Mouse (Mus musculus) naive thymus-derived CD4-positive, alpha-beta T cell, adult 2 months (primary cell): ENCODE results near the gene Camta1.

Source experiments
- DNase-seq: peaks from one replicate; pipeline ENCODE4 v3.0.0-alpha.2; 2011; ENCODE audit warnings: low read depth

The Camta1 gene

DNA sequence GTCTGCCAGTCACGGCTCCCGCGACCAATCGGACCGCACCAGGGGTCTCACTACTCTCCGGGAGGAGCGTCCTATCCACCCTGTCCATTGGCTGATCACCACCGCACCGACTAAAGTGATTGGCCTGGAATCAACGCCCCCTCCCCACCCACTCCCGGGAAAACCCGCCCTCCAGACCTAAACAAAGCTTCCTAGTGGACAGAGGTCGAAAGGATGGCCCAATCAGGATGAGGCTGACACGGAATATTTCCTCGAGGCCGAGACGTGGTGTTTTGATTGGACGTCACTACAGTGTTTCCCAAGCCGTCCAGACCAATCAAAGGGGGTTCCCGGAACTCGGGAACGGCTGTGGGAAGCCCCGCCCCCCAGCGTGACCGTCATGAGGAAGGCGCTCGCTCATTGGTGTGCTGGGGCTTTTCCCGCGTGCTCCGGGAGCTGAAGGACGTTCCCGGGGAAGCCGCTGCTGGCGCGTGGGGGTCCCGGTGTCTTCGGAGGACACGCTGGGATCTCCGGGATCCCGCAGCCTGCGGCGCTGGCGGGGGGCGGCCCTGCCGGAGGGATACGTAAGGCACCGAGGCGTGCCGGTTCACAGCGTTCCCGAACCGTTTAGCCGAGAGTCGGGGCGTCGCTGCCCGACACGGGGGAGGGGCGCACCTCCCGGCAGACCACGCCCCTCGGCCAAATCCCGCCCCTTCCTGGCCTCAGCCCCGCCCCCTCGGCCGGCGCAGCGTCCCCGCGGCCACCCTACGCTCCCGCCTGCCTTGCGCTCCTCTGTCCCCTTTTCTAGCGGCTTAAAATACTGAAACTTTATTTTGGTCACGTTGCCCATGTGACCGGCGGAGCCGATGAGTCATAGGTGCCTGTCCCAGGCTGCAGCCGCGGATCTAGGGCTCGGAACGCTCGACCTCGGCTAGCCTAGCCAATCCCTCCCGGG lies at the start of gene Camta1:
Camta1 (minus strand) TSS at position 71 of the 934 bp plus-strand sequence.
- DNase-seq: peak; percentile 99

DNA sequence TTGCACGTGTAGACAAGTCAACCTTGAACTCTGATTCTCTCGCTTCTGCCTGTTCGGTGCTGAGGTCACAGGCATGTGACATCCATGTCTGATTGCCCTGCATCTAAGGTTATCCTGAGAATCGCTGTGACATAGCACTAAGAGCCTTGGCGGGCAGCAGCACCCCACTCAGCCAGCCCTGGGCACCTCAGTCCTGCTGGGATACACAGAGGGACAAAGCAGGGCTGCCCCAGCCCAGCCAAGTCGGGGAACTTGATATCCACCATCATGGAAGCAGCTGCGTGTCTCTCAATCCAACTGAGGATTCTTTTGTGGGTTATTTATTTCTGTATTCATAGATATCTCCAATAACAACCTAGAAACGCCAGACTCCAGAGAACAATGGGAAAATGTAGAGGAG lies 47.1 kb upstream of the Camta1 start:
- no peak for DNase-seq

DNA sequence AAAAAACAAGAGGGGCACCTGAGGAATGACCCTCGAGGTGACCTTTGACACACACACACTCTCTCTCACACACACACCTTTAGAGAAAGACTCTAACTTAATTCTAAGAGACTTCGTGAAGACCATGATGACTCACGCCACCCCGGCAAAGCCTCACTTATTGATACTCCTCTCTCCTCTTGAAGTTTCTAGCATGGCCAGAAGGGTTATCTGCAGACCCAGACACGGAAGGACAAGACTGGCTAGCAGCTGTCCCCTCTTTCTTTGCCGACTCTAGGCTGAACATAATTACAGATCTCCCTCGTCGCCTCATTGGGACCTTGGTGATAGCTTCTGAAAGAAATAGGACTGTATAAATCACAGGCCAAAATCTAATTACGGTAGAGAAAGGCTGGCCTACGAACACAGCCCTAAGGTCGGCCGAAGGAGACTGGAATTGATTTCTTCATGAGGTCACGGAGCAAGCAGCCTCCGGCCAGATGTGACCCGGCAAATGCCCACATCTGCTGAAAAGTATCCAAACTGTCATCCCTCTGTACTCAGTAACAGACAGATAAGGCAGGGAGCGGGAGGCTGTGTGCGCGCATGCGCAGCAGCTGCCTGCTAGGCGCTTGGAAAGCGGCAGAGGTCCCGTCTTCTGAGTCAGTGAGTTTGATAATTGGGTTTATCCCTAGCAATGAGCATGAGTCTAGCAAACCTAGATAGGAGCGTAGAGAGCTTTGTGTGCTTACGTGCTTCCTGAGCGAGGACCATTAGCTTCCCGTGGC lies 46.1 kb upstream of the Camta1 start:
- no peak for DNase-seq

DNA sequence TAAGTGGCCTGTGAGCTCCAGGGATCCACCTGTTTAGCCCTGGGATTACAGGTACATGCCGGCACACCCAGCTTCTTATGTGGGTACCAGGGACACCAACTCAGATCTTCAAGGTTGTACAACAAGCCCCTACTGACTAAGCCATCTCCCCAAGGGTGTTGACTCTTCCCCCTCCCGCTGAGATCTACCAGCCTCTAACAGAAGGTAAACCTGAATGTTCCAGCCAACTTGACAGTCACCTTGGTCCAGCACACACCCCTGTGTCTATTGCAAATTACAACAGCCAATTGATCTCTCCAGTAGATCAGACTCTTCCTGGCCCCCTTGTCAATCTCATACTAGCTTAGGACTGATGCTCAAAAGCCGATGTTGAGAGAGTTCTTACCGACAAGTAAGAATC lies 43.9 kb upstream of the Camta1 start:
- DNase-seq: no peak

DNA sequence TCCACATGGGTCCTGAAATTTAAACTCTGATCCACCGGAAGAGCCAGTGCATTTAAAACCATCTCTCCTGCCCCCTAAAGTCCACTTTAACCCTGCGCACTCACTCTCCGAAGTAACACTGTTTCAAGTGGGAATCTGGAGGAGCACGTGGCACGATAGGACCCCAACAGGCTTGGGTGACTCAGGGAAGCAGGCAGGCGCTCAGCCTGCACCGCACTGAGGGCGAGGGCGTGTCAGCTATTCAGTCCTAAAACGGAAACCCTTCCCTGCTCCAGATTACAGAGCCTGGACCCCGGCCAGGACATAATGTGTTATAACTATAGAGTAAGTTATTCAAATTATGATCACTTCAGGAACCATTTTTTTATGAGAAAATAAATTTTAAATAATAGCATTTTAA lies 42.4 kb upstream of the Camta1 start:
- DNase-seq: no peak

DNA sequence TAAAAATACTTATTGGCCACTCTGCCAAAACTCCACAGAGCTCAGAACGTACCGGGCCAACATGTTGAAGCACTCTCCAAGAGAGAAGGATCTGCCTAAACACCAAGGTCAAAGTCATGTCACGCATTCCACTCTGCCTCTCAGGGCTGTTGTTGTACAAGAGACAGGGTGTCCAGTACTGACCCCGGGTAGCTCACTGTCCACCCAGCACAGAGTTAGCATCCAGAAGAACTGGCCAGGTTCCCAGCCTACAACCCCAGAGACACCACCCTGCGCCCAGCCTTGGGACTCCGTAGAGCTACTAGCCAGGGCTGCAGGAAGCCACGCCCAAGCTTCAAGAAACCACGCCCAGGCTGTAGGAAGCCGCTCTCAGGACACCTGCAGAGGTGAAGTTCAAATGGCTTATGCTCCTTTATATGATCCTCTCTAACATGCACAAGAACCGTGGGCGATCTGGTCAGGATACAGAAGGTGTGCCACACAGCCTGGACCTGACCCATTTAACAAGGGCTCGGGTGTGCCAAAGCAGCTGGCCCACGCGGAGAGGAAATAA lies 41.1 kb upstream of the Camta1 start:
- DNase-seq: no peak

DNA sequence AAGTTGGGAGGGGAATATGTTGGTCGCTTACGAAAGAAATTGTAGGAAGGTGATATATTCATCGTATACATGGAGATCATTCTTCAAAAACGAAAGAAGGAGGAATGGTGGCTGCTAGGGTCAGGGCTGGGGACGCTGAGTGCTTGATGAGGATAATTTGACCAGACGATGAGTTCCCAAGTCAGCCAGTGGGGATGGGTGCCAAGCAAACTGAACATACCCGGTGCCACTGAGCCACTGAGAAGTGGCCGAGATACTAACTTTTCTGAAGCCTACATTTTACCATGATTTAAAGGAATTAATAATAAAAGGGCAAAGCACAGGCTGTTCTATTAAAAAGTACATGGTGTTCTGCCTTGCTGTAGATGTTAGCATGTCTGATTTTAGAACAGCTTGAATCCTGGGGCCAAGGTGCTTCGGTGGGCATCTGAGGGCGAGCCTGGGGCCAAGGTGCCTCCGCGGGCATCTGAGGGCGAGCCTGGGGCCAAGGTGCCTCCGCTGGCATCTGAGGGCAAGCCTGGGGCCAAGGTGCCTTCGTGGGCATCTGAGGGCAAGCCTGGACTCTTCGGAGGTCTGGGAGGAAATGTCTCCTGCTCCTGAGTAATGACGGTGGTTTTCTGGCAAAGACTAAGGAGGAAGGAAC lies 40.5 kb upstream of the Camta1 start:
- DNase-seq: no peak

DNA sequence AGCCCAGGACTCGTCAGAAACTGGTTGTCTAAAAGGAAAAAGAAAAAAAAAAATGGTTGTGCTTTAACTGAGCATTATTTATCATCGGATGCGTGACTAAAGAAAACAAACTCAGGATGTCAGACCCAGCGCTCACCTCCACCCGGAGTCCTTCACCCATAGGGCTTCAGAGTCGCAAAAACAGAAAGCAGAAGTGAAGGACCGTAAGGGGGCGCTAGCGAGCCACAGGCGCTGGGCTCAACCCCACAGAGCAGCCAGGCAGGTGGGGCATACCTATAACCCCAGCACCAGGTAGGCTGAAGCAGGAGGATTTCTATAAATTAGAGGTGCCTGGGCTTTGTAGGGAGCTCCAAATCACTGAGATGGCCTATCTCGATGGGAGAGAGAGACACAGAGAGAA lies 39.7 kb upstream of the Camta1 start:
- DNase-seq: no peak

DNA sequence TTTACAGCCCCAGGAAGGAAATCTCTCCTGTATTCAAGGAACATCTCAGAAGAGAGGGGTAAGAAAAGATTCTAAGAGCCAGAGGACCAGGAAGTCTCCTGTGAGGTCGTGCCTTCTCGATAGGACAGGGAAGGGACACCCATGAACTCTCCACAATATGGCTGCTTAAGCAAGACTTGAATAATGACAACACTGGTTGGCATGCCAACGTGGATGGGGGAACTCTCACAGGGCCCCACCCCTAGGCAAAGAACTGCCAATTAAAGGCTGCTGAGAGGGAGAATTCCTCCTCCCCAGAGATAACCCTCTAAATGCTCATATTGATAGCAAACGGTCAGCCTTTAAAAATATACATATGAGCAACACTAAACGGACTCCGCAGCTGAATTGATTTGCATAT lies 39.1 kb upstream of the Camta1 start:
- no peak for DNase-seq

DNA sequence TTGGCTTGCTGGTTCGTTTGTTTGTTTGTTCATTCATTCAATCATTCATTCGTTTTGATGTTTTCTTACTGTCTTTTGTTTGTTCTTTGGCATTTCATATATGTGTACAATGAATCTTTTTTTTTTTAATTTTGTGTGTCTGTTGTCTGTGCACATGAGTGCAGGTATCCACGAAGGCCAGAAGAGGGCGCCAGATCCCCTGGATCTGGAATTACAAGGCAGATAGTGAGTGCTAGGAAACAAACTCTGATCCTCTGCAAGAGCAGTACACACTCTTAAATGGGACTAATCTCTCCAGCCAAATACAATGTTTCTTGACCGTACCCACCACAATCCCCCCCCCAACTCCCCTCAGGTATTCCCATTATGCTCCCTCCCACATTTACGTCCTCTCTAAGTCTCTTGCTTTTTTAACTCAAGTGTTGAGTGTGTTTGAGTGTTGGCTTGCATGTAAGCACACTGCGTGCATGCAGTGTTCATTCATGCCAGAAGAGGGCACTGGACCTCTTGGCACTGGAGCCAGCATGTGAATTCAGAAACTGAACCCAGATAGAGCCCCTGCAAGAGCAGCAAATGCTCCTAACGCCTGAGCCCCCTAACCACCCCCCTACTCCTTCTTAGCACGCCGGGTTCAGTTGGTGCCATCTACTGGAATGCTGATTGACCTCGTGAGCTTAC lies 38.2 kb upstream of the Camta1 start:
- DNase-seq: peak; percentile 6

DNA sequence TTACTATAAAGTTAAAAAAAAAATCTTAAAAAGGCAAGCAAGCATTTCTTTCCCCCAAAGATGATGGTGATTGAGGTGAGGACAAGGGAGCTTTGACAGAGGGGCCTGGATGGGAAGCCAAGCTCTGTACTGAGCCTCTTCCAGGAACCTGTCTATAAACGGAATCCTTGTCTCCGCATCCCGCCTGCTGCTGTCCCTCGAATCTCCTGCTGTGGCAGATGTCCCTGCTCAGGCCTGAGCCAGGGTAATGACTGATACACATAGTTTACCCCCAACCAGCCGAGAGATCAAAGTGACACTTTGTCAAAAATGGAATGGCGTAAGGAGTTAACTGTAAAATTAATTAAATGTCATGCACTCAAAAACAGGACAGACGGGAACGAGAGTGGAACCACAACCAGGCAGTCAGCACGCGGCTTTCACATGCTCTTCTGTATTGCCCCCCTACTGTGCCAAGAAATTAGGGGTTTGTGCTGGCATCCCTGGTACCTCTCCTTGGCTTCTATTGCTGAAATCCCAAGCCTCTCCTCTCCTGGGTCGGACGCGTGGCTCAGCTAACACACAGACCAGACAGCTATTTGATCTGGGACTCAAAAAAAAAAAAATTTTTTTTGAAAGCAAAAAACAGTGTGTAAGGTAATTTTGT lies 37.0 kb upstream of the Camta1 start:
- no peak for DNase-seq

DNA sequence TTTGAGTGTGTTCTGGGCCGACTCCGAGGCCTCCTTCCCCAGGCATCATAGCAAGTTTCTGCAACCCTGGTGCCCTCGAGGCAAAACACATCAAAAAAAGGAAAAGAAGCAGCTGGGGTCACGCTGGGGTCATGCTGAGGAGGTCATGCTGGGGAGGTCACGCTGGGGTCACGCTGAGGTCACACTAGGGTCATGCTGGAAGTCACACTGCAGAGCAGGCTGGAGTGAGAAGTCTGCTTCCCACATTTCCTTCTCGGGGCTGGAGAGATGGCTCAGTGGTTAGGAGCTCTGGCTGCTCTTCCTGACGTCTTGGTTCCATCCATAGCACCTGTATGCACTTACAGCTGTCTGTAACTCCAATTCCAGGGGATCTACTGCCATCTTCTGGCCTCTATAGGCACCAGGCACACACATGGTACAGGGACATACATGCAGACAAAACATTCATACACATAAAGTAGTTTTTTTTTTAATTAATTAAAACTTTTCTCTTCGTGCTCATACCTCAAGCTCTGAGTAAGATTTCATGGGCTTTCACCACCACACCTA lies 35.5 kb upstream of the Camta1 start:
- DNase-seq: no peak

DNA sequence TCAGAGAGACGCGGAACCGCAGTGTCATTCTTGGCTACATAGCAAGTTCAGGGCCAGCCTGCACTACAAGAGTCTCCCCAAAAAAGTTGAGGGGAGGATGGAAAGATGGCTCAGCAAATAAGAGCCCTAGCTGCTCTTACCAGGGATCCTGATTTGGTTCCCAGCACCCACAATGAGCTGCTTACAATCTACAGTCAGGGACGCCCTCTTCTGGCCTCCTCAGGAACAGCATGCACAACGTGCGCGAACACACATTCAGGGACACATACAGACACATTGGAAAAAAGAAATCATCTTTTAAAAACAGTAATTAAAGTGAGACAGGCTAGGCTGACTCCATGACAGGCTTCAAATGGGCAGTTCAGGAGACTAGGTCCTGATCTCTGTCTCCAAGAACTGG lies 33.9 kb upstream of the Camta1 start:
- DNase-seq: no peak

DNA sequence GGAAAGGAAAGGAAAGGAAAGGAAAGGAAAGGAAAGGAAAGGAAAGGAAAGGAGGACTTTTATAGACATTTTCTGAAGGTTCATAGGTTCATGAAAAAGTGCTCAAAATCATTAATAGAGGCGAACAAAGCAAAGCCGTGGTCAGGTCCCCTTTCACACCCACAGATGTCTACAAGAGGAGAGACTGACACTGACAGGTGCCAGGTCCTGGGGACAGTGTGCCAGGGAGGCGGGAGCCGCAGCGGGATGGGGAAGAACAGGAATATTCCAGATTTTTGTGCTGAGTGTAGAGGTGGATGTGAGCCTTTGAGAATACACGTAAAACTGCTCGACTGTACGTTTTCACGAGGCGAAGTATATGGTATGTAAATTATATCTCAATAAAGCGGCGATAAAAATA lies 33.2 kb upstream of the Camta1 start:
- no peak for DNase-seq

DNA sequence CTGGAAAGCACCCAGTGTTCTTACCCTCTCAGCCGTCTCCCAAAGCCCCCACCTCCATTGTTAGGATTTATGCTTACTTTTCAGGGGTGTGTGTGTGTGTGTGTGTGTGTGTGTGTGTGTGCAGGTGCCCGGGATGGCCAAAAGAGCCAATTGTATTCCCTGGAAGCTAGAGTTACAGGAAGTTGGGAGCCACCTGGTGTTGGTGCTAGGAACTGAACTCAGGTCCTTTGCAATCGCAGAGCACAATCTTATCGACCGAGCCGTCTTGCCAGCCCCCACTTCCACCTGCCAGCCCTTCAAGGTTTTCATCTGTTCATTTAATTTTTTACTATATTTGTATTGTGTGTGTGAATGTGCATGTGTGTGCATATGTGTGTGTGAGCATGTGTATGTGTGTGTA lies 31.6 kb upstream of the Camta1 start:
- no peak for DNase-seq

DNA sequence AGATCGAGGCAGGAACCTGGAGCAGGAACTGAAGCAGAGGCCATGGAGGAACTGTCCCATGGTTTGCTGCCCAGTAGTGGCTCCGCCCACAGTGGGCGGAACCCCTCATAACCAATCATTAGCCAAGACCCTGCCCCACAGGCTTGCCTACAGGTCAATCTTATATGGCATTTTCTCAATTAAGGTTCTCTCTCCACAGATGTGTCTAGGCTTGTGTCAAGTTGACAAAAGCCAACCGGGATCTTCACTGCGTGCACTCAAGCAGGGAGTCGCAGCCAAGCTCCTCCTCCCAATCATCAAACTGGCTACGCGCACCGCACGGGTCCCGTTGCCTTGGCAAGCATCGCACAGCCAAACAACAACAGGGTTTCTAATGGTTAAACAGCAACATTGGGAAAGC lies 19.9 kb upstream of the Camta1 start:
- no peak for DNase-seq

DNA sequence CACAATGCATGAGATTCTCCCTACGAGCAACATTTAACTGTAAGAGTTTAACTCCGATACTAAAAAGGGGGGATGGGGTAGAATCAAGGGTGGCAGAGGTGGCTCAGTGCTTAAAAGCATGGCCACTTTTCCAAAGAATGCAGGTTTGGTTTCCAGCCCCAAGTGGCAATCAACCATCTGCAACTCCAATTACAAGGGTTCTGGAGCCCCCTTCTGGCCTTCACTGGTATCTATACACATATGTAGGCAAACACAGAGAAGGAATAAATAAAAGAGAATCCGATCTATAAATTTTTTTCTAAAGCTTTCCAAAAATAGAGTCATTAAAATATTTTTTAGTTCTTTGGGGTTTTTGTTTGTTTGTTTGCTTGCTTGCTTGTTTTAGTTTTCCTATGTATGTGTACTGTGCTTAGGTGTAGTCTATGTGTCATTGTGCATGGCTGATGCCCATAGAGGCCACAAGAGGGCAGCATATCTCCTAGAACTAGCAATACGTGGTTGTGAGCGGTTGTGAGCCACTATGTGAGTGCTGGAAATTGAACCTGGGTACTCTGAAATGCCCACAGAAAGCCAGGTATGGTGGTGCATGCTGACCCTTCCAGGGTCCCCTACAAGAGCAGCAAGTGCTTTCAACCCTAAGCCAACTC lies 18.5 kb upstream of the Camta1 start:
- peak; percentile 22 for DNase-seq

DNA sequence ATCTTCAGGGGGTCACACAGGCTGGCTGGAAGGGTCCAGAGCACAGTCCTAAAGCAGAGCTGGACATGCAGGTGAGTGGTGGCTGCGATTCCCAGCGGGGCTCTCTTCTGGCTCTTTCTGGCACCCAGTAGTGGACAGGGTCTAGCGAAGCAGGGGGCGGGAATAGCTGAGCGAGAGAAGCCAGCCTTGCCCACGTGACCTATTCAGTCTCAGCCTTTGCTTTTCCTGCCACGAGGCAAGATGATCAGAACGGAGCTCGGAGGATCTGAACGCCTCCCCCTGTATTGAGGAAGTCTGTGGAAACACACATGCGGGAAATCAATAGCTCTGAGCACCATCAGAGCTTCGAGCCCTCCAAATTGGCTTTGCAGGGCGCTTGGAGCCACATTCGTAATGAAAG lies 14.7 kb upstream of the Camta1 start:
- no peak for DNase-seq

DNA sequence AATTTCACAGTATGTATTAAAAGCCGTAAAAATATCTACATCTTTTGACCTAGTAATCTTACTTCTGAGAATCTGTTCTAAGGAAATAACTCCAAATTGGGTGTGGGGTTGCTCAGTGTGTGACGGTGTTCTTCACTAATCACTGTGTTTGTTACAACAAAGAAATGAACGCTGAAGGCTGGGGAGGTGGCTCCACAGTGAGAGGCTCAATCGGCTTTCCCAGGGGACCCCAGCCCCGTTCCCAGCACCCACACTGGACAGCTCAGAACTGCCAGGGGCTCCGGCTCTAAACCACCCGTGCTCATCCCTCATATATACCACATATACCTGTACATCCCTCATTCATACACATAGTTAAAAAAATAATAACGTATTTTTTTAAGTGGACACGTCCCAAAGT lies 1.8 kb upstream of the Camta1 start:
- no peak for DNase-seq

DNA sequence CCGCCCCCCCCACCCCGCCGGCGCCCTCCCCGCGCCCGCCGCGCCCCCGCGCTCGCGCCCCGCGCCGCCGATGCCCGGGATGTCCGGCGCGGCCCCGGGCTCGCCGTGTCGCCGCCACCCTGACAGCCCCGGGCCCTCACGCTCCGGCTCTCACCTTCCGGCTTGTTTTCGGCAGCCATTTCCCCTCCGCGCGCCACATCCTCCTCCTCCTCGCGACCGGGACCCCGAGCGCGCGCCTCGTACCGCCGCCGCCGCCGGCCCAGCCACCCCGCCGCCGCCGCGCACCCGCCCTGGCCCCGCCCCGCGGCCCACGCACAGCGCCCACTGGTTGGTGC lies 238 bp downstream of the Camta1 start:
- no peak for DNase-seq
